8 mouse cellular contexts compared by ENCODE assay signal in genomic region chr5:72201600-72201999, GRCm38 (mm10). TPM values are rescaled to one million over a fixed set of nuclear protein-coding genes. Genes with fewer than 3 reads are reported as not detected.
DNase-seq lines count a peak whose midpoint lies in the region; ATAC-seq and TF ChIP-seq lines count a peak whose summit lies in the region.
"Had no signal": no experiment of that assay in that cellular context is flagged by ENCODE, and none has a peak within 500 bp of the region (broad histone marks: within the 10 kb centered on the region; RNA-seq: fewer than 3 reads in every experiment).

No protein-coding gene starts in this region.

- WGBS in kidney, embryonic 16.5 days: 53% methylated on average over 7 of the region's 7 CpGs
- WGBS in stomach, embryonic 16.5 days: 46% methylated on average over 7 of the region's 7 CpGs

- H3K27me3 ChIP-seq in kidney, embryonic 16.5 days (ENCODE audit: insufficient read depth, low read length): no peaks in the 10 kb centered on the region
- no peaks in the 10 kb centered on the region for H3K27me3 ChIP-seq in stomach, embryonic 16.5 days (ENCODE audit: control insufficient read depth, insufficient read depth, low read length)

- DNase-seq in B cell, adult 2 months: peak; percentile 48 to 59
- DNase-seq in ES-E14 (ENCODE audit: low read depth, low spot score): no peak
- DNase-seq in heart, adult 11 months: peak; percentile 98
- DNase-seq in left cerebral cortex, adult 8-10 months (ENCODE audit: low spot score in 2 of 2): no peak
- no peak for DNase-seq in spleen, adult 18-20 months
- DNase-seq: lung, embryonic 14.5 days had no signal

- in situ Hi-C loops in ES-E14 (cut with MboI; ENCODE audit: low sequenced_read_pairs in 2 of 2, unreplicated experiment in 2 of 2): no loop called here

- peak overlapping the region; percentile 40 to 51 for H3K4me3 ChIP-seq in ES-E14 (ENCODE audit: insufficient read depth in 1 of 2, low read depth in 1 of 2, low read length in 2 of 2, poor library complexity in 1 of 2, severe bottlenecking in 1 of 2)
- no peak overlapping the region for H3K4me3 ChIP-seq in kidney, embryonic 16.5 days (ENCODE audit: low read length)
- no peak overlapping the region; the same call in 1 of the 2 replicates for H3K4me3 ChIP-seq in stomach, embryonic 16.5 days (replicated peaks; ENCODE audit: low read length)

- no peaks in the 10 kb centered on the region for H3K36me3 ChIP-seq in ES-E14 (ENCODE audit: control insufficient read depth, insufficient read depth, low read length, poor library complexity, severe bottlenecking)
- H3K36me3 ChIP-seq in kidney, embryonic 16.5 days (ENCODE audit: insufficient read depth, low read length): no peaks in the 10 kb centered on the region
- no peaks in the 10 kb centered on the region for H3K36me3 ChIP-seq in stomach, embryonic 16.5 days (ENCODE audit: control insufficient read depth, insufficient read depth, low read length)

- H3K9ac ChIP-seq in ES-E14 (ENCODE audit: insufficient read depth, low read depth, low read length, poor library complexity, severe bottlenecking): no peak overlapping the region
- H3K9ac ChIP-seq in kidney, embryonic 16.5 days (replicated peaks; ENCODE audit: low read length): no peak overlapping the region
- H3K9ac ChIP-seq in stomach, embryonic 16.5 days (ENCODE audit: low read length): no peak overlapping the region
- H3K9ac ChIP-seq: lung, embryonic 14.5 days had no signal

- H3K4me2 ChIP-seq in kidney, embryonic 16.5 days (replicated peaks; ENCODE audit: low read depth, low read length): peak overlapping the region; percentile 13; the same call in 1 of the 2 replicates
- peak overlapping the region; percentile 40 for H3K4me2 ChIP-seq in stomach, embryonic 16.5 days (ENCODE audit: low read depth, low read length)
- H3K4me2 ChIP-seq: lung, embryonic 14.5 days had no signal

- peak overlapping the region; percentile 85; the same call in 1 of the 2 replicates for H3K27ac ChIP-seq in ES-E14 (ENCODE audit: insufficient read depth, low read depth, low read length, poor library complexity, severe bottlenecking)
- no peak overlapping the region for H3K27ac ChIP-seq in kidney, embryonic 16.5 days (ENCODE audit: low read length)
- peak overlapping the region; percentile 18; the same call in 1 of the 2 replicates for H3K27ac ChIP-seq in stomach, embryonic 16.5 days (ENCODE audit: low read length)

- peaks cover 4 to 7% of the 10 kb centered on the region in 2 experiments; a peak in 2 of 4 replicates for H3K4me1 ChIP-seq in ES-E14 (ENCODE audit: control insufficient read depth in 2 of 2, insufficient read depth in 2 of 2, low read length in 2 of 2, poor library complexity in 1 of 2)
- peaks cover 15% of the 10 kb centered on the region for H3K4me1 ChIP-seq in kidney, embryonic 16.5 days (ENCODE audit: insufficient read depth, low read length)
- peaks cover 7% of the 10 kb centered on the region for H3K4me1 ChIP-seq in stomach, embryonic 16.5 days (ENCODE audit: control insufficient read depth, insufficient read depth, low read length)

- no peaks in the 10 kb centered on the region for H3K9me3 ChIP-seq in ES-E14 (ENCODE audit: control insufficient read depth, insufficient read depth, low read depth, low read length)
- H3K9me3 ChIP-seq in kidney, embryonic 16.5 days (ENCODE audit: low read length): no peaks in the 10 kb centered on the region
- no peaks in the 10 kb centered on the region for H3K9me3 ChIP-seq in stomach, embryonic 16.5 days (replicated peaks; ENCODE audit: control insufficient read depth, low read length)

- ATAC-seq in kidney, embryonic 16.5 days (ENCODE audit: low FRiP score, low TSS enrichment): no peak
- no peak for ATAC-seq in stomach, embryonic 16.5 days (ENCODE audit: insufficient read depth, low FRiP score)

TF ChIP-seq in ES-E14, 5 proteins besides CTCF, POLR2A, EP300 and RAD21:
- TF ChIP-seq ZC3H11A (IDR thresholded peaks at IDR 0.05; ENCODE audit: borderline replicate concordance, low read depth, low read length) (no peak), CHD2 (IDR thresholded peaks at IDR 0.05; ENCODE audit: low read depth, low read length) (no peak), MAFK (IDR thresholded peaks at IDR 0.05; ENCODE audit: insufficient read depth, low read depth, low read length) (no peak), ZNF384 (IDR thresholded peaks at IDR 0.05; ENCODE audit: low read depth, low read length) (no peak)
TF ChIP-seq in ES-E14: peak in this region for 0.

RNA-seq across cellular contexts. Expression of gene Commd8, which starts 33.6 kb away (rescaled TPM):
- 32.2 and 52.2 TPM in 2 replicates for total RNA-seq in ES-E14 (2012; rRNA removed)
- polyA plus RNA-seq in kidney, embryonic 16.5 days (2015; fragmentation: Nextera tagmentation; extraction: Ambion mirVana): 138 and 144 TPM in 2 replicates
- 133 and 136 TPM in 2 replicates for polyA plus RNA-seq in stomach, embryonic 16.5 days (2015; fragmentation: Nextera tagmentation; extraction: Ambion mirVana)
- 10 to 100 TPM; 86.4 to 93.9 (median 92.0) TPM for total RNA-seq in left cerebral cortex, adult 8-10 months (2022)

Comparison
In these comparisons a context has a peak if more than half of its experiments do, and no peak if none do; other contexts are left out.
1. DNase-seq: peak in B cell, adult 2 months (2 of 2) and heart, adult 11 months (single experiment); none in ES-E14 (single experiment), left cerebral cortex, adult 8-10 months (0 of 2) and spleen, adult 18-20 months (0 of 2).
2. H3K4me3 ChIP-seq: peak in ES-E14 (2 of 2); none in kidney, embryonic 16.5 days (single experiment) and stomach, embryonic 16.5 days (single experiment).